Mouse (Mus musculus) heart, embryonic 16.5 days (tissue): Measurements from ENCODE around the gene Cep104. TPM values are rescaled to one million over a fixed set of nuclear protein-coding genes. Genes with fewer than 3 reads are reported as not detected.

ENCODE experiments used
- ATAC-seq: fragments of 200-750 bp; cut with Nextera tagmentation; replicated peaks from 2 replicates; pipeline ENCODE4 v1.8.0; 2017; ENCODE audit warnings: moderate number of reproducible peaks; ENCODE audit not compliant: insufficient read depth, low FRiP score; ENCODE audit errors: extremely low read depth
- H3K27ac ChIP-seq: fragments of 300-500 bp; sonication (generic); 2 replicates; pipeline ENCODE4 v1.5.1; 2014; ENCODE audit warnings: mild to moderate bottlenecking, low read length, control low read depth, moderate library complexity
- H3K27me3 ChIP-seq: fragments of 300-500 bp; sonication (generic); 2 replicates; pipeline ENCODE4 v1.6.1; 2014; ENCODE audit warnings: low read length, mixed read lengths; ENCODE audit not compliant: control insufficient read depth, insufficient read depth
- H3K36me3 ChIP-seq: fragments of 300-500 bp; sonication (generic); 2 replicates; pipeline ENCODE4 v1.6.1; 2014; ENCODE audit not compliant: control insufficient read depth, insufficient read depth
- H3K4me1 ChIP-seq: fragments of 300-500 bp; sonication (generic); 2 replicates; pipeline ENCODE4 v1.6.1; 2014; ENCODE audit warnings: low read length, mixed read lengths; ENCODE audit not compliant: control insufficient read depth, insufficient read depth
- H3K4me2 ChIP-seq: fragments of 300-500 bp; sonication (generic); 2 replicates; pipeline ENCODE4 v1.6.1; 2014; ENCODE audit warnings: low read depth, mild to moderate bottlenecking, control low read depth, low read length
- H3K4me3 ChIP-seq: fragments of 300-500 bp; sonication (generic); 2 replicates; pipeline ENCODE4 v1.5.1; 2014; ENCODE audit warnings: mild to moderate bottlenecking, control low read depth, low read length
- H3K9ac ChIP-seq: fragments of 300-500 bp; sonication (generic); 2 replicates; pipeline ENCODE4 v1.6.1; 2014; ENCODE audit warnings: low read length, control low read depth
- H3K9me3 ChIP-seq: fragments of 300-500 bp; sonication (generic); replicated peaks from 2 replicates; pipeline ENCODE4 v1.6.1; 2016; ENCODE audit warnings: low read length; ENCODE audit not compliant: control insufficient read depth
- WGBS: fragments of 180-500 bp; shearing (Covaris S2); extraction: QIAGEN DNeasy Blood & Tissue Kit; methylation state at CpG from one replicate; pipeline ENCODE4 v1.1.7; 2014; 5-methylcytosine and 5-hydroxymethylcytosine counted together
- polyA plus RNA-seq: library from polyadenylated mRNA; unstranded; fragments of >200 nt; fragmentation: Nextera tagmentation; extraction: Ambion mirVana; gene quantifications from 2 replicates; pipeline ENCODE4 v1.2.1, GENCODE M21; 2015

Cep104 gene
- polyA plus RNA-seq, 1 experiment from 2014 or later, result 14.1 TPM

GRCm38 (mm10) chr4:153975768-153976167, 774 bp downstream of the Cep104 start:
- Histone ChIP-seq H3K4me3 (peak overlapping the region; percentile 85), H3K9ac (peak overlapping the region; percentile 88), H3K9me3 (no peaks in the 10 kb centered on the region), H3K27ac (no peak overlapping the region), H3K4me1 (peaks cover 7% of the 10 kb centered on the region), H3K27me3 (no peaks in the 10 kb centered on the region), H3K36me3 (peaks cover 9% of the 10 kb centered on the region; the same call in 1 of the 2 replicates), H3K4me2 (peak overlapping the region; percentile 86)
- ATAC-seq, result no peak
- 34% methylated on average over 6 of the region's 6 CpGs for WGBS

DNA sequence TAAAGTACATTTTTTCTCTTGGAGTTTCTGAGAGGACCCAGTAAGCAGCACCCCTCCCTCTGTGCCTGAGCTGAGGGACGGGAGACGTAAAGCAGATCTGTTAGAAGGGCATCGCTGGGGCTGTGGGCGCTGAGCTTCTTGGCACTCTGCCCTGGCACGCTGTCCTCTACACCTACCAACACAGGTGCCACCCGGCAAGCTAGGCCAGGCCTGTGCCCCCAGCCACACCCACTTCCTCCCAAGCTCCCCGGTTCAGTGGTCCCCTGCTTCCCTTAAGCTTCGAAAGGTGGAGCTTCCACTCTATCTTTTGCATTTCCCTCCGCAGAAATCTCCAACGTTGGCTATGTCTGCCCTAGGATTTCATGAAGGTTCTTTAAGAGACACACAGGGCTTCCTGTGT, 4.2 kb downstream of the Cep104 start:
- H3K9me3 ChIP-seq, result no peaks in the 10 kb centered on the region
- no peak overlapping the region for H3K27ac ChIP-seq
- ATAC-seq, result no peak
- peaks cover 7% of the 10 kb centered on the region for H3K4me1 ChIP-seq
- peaks cover 31% of the 10 kb centered on the region for H3K36me3 ChIP-seq
- 84% methylated on average over 10 of the region's 10 CpGs for WGBS
- no peaks in the 10 kb centered on the region for H3K27me3 ChIP-seq
- H3K9ac ChIP-seq, result no peak overlapping the region
- H3K4me2 ChIP-seq, result no peak overlapping the region
- no peak overlapping the region for H3K4me3 ChIP-seq

- Histone ChIP-seq H3K4me2 (no peak overlapping the region), H3K27me3 (no peaks in the 10 kb centered on the region), H3K27ac (no peak overlapping the region), H3K36me3 (peaks cover 42% of the 10 kb centered on the region), H3K9me3 (no peaks in the 10 kb centered on the region), H3K4me1 (peaks cover 7% of the 10 kb centered on the region), H3K4me3 (no peak overlapping the region), H3K9ac (no peak overlapping the region)
- WGBS, result 88% methylated on average over 11 of the region's 11 CpGs
- ATAC-seq, result no peak
Observed at GRCm38 (mm10) chr4:153980470-153980869, 5.5 kb downstream of the Cep104 start.

GRCm38 (mm10) chr4:153992715-153993114, 17.7 kb downstream of the Cep104 start:
- ATAC-seq, result no peak
- no peak overlapping the region for H3K4me2 ChIP-seq
- no peaks in the 10 kb centered on the region for H3K4me1 ChIP-seq
- H3K4me3 ChIP-seq, result no peak overlapping the region
- H3K9ac ChIP-seq, result no peak overlapping the region
- no peaks in the 10 kb centered on the region for H3K27me3 ChIP-seq
- H3K36me3 ChIP-seq, result peaks cover 54% of the 10 kb centered on the region
- H3K27ac ChIP-seq, result no peak overlapping the region
- 87% methylated on average over 10 of the region's 10 CpGs for whole genome bisulfite sequencing
- H3K9me3 ChIP-seq, result no peaks in the 10 kb centered on the region

DNA sequence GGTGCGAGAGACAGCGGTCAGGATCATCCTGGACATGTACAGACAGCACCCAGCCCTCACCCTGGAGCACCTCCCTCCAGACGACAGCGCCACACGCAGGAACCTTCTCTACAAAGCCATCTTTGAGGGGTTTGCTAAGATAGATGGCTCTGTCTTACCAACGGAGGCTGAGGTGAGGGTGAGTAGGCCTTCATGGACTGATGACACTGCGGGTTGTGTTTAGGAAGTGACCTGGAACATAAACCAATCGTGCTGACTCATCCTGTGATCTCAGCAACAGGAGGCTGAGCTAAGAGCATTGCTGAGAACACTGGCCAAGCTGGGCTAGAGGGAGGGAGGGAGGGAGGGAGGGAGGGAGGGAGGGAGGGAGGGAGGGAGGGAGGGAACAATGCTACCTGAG, 18.5 kb downstream of the Cep104 start:
- 82% methylated on average over 8 of the region's 8 CpGs for WGBS
- H3K4me1 ChIP-seq, result no peaks in the 10 kb centered on the region
- H3K4me2 ChIP-seq, result no peak overlapping the region
- H3K4me3 ChIP-seq, result no peak overlapping the region
- no peak overlapping the region for H3K27ac ChIP-seq
- no peaks in the 10 kb centered on the region for H3K27me3 ChIP-seq
- H3K9me3 ChIP-seq, result no peaks in the 10 kb centered on the region
- ATAC-seq, result no peak
- H3K9ac ChIP-seq, result no peak overlapping the region
- H3K36me3 ChIP-seq, result peaks cover 52% of the 10 kb centered on the region

DNA sequence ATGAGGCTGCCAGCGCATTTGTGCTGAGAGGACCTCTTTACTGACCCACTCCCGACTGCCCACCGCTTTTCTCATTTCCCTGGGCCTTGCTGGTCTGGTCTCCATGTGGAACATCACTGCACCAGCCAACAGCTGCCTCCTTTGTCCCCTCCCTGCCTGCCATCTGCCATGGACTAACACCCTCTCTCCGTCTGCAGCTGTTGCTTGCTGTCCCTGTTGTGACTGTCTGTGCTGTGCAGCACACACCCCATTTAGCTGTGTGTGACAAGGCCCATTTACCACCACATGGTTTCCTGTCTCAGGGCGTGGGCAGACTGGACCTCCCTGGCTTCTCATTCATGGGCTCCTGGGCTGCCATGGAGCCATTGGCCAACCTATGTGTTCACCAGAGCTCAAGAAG, 30.5 kb downstream of the Cep104 start:
- Histone ChIP-seq H3K9me3 (no peaks in the 10 kb centered on the region), H3K4me2 (no peak overlapping the region), H3K9ac (no peak overlapping the region), H3K27me3 (no peaks in the 10 kb centered on the region), H3K4me1 (no peaks in the 10 kb centered on the region), H3K36me3 (peaks cover 22% of the 10 kb centered on the region), H3K4me3 (no peak overlapping the region), H3K27ac (no peak overlapping the region)
- ATAC-seq, result no peak
- 86% methylated on average over 5 of the region's 5 CpGs for WGBS

- no peaks in the 10 kb centered on the region for H3K9me3 ChIP-seq
- no peak overlapping the region for H3K27ac ChIP-seq
- peaks cover 22% of the 10 kb centered on the region for H3K36me3 ChIP-seq
- H3K27me3 ChIP-seq, result no peaks in the 10 kb centered on the region
- H3K4me3 ChIP-seq, result no peak overlapping the region
- no peak overlapping the region for H3K9ac ChIP-seq
- H3K4me2 ChIP-seq, result no peak overlapping the region
- WGBS, result 93% methylated on average over 6 of the region's 6 CpGs
- no peaks in the 10 kb centered on the region for H3K4me1 ChIP-seq
- ATAC-seq, result no peak
Observed at GRCm38 (mm10) chr4:154006264-154006663, 31.3 kb downstream of the Cep104 start.

DNA sequence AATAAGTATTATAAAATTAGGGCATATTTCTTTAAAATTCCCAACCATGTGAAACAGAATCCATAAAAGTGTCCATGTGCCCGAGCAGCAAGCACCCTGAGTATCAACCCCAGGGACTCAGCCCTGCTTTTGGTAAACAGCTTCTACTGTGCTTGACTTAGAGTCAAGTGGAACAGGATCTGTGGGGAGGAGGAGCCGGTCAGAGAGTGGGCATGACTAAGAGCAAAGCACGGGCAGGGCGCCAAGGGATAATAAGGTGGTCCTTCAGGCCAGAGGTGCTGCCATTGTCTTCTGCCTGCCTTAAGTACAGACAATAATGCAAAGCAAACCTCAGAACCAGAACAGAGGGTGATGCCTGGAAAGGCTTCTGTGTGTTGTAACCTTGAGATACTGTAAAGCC, 32.8 kb downstream of the Cep104 start:
- H3K9ac ChIP-seq, result no peak overlapping the region
- WGBS, result 60% methylated on average over 4 of the region's 4 CpGs
- no peaks in the 10 kb centered on the region for H3K9me3 ChIP-seq
- H3K36me3 ChIP-seq, result peaks cover 22% of the 10 kb centered on the region
- ATAC-seq, result no peak
- H3K4me1 ChIP-seq, result peaks cover 4% of the 10 kb centered on the region
- no peaks in the 10 kb centered on the region for H3K27me3 ChIP-seq
- no peak overlapping the region for H3K4me3 ChIP-seq
- no peak overlapping the region for H3K27ac ChIP-seq
- H3K4me2 ChIP-seq, result no peak overlapping the region

DNA sequence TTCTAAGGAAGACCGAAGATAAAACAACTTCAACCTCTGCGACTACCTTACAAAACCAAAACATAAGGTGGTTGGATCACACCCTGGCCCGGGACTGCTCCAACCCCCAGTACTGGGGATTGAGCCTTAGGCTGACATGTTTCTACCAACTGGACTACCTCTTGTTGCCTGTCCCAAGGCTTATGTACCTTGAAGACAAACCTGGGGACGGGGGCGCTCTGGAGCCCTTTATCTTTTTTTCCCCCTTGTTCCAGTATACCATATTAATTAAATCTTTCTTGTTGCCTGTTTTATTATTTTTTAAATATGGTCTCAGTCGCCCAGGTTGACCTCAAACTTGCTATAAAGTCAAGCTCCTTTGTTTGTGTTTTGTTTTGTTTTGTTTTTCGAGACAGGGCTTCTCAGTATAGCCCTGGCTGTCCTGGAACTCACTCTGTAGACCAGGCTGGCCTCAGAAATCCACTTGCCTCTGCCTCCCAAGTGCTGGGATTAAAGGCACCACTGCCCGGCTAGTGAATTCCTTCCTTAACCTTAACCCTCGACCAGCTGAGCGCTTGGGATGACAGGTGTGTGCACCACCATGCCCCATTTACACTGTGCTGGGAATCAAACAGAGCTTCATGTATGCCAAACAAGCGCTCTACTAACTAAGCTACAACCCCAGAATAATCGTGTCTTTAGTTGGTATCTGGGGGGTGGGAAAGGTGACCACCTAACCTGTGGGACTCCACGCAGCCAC, 36.1 kb downstream of the Cep104 start:
- Histone ChIP-seq H3K4me3 (peak overlapping the region; percentile 84), H3K4me1 (peaks cover 13% of the 10 kb centered on the region), H3K4me2 (peak overlapping the region; percentile 90), H3K9ac (peak overlapping the region; percentile 94), H3K27ac (no peak overlapping the region; the same call in 1 of the 2 replicates), H3K27me3 (no peaks in the 10 kb centered on the region), H3K9me3 (no peaks in the 10 kb centered on the region), H3K36me3 (peaks cover 23% of the 10 kb centered on the region)
- ATAC-seq, result no peak; the same call in 1 of the 2 replicates
- WGBS, result 27% methylated on average over 13 of the region's 13 CpGs
